Mouse (Mus musculus): ENCODE data around the gene G6pc. TPM values are rescaled to one million over a fixed set of nuclear protein-coding genes. Genes with fewer than 3 reads are reported as not detected.

The G6pc gene
- total RNA-seq, 1 experiment = not detected

- H3K9ac ChIP-seq (ENCODE audit: insufficient read depth, low read depth, low read length, poor library complexity, severe bottlenecking) = no peak overlapping the region
- no peak for DNase-seq (ENCODE audit: low read depth, low spot score)
- H3K27ac ChIP-seq (ENCODE audit: insufficient read depth, low read depth, low read length, poor library complexity, severe bottlenecking) = no peak overlapping the region
- H3K4me1 ChIP-seq (ENCODE audit: control insufficient read depth in 2 of 2, insufficient read depth in 2 of 2, low read length in 2 of 2, poor library complexity in 1 of 2) = peaks cover 0 to 4% of the 10 kb centered on the region in 2 experiments; a peak in 1 of 4 replicates
- TF ChIP-seq ZNF384 (IDR thresholded peaks at IDR 0.05; ENCODE audit: low read depth, low read length) = no peak
- no peak for TF ChIP-seq HCFC1 (IDR thresholded peaks at IDR 0.05; ENCODE audit: borderline replicate concordance, insufficient read depth, low read length)
- TF ChIP-seq CHD2 (IDR thresholded peaks at IDR 0.05; ENCODE audit: low read depth, low read length) = no peak
- no peak for TF ChIP-seq ZC3H11A (IDR thresholded peaks at IDR 0.05; ENCODE audit: borderline replicate concordance, low read depth, low read length)
- no peak for TF ChIP-seq MAFK (IDR thresholded peaks at IDR 0.05; ENCODE audit: insufficient read depth, low read depth, low read length)
- in situ Hi-C loops (cut with MboI; ENCODE audit: low sequenced_read_pairs in 2 of 2, unreplicated experiment in 2 of 2) = no loop called here
- no peaks in the 10 kb centered on the region for H3K36me3 ChIP-seq (ENCODE audit: control insufficient read depth, insufficient read depth, low read length, poor library complexity, severe bottlenecking)
- no peak overlapping the region for H3K4me3 ChIP-seq (ENCODE audit: insufficient read depth in 1 of 2, low read depth in 1 of 2, low read length in 2 of 2, poor library complexity in 1 of 2, severe bottlenecking in 1 of 2)
- no peaks in the 10 kb centered on the region for H3K9me3 ChIP-seq (ENCODE audit: control insufficient read depth, insufficient read depth, low read depth, low read length)
Observed at GRCm38 (mm10) chr11:101351100-101351720, 16.2 kb upstream of the G6pc start.

- no peak for DNase-seq (ENCODE audit: low read depth, low spot score)
- H3K4me3 ChIP-seq (ENCODE audit: insufficient read depth in 1 of 2, low read depth in 1 of 2, low read length in 2 of 2, poor library complexity in 1 of 2, severe bottlenecking in 1 of 2) = no peak overlapping the region
- H3K9me3 ChIP-seq (ENCODE audit: control insufficient read depth, insufficient read depth, low read depth, low read length) = no peaks in the 10 kb centered on the region
- H3K9ac ChIP-seq (ENCODE audit: insufficient read depth, low read depth, low read length, poor library complexity, severe bottlenecking) = no peak overlapping the region
- no peak overlapping the region for H3K27ac ChIP-seq (ENCODE audit: insufficient read depth, low read depth, low read length, poor library complexity, severe bottlenecking)
- TF ChIP-seq ZNF384 (IDR thresholded peaks at IDR 0.05; ENCODE audit: low read depth, low read length) = no peak
- no peak for TF ChIP-seq HCFC1 (IDR thresholded peaks at IDR 0.05; ENCODE audit: borderline replicate concordance, insufficient read depth, low read length)
- TF ChIP-seq ZC3H11A (IDR thresholded peaks at IDR 0.05; ENCODE audit: borderline replicate concordance, low read depth, low read length) = no peak
- TF ChIP-seq CHD2 (IDR thresholded peaks at IDR 0.05; ENCODE audit: low read depth, low read length) = no peak
- no peak for TF ChIP-seq MAFK (IDR thresholded peaks at IDR 0.05; ENCODE audit: insufficient read depth, low read depth, low read length)
- H3K4me1 ChIP-seq (ENCODE audit: control insufficient read depth in 2 of 2, insufficient read depth in 2 of 2, low read length in 2 of 2, poor library complexity in 1 of 2) = peaks cover 0 to 4% of the 10 kb centered on the region in 2 experiments; a peak in 1 of 4 replicates
- H3K36me3 ChIP-seq (ENCODE audit: control insufficient read depth, insufficient read depth, low read length, poor library complexity, severe bottlenecking) = no peaks in the 10 kb centered on the region
- in situ Hi-C loops (cut with MboI; ENCODE audit: low sequenced_read_pairs in 2 of 2, unreplicated experiment in 2 of 2) = no loop called here
Observed at GRCm38 (mm10) chr11:101351721-101352111, 15.6 kb upstream of the G6pc start.

DNA sequence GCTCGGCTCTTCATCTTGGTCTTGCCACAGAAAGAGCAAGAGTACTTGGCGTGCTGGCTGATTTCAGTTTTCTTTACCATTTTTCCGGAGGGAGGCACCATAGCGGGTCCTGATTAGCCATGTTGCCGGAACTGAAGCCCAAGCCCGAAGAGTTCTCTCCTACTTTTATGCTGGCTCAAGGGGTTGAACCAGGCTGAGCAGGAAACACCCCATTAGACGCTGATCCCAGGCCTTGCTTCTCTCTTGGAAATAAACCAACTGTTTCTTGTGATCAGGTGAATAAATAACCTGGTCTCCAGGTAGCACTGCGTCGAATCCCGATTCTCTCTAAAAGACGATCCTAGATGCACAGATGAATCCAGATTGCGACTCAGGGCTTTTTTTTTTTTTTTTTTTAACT, 13.9 kb upstream of the G6pc start:
- DNase-seq (ENCODE audit: low read depth, low spot score) = no peak
- Histone ChIP-seq H3K4me3 (ENCODE audit: insufficient read depth in 1 of 2, low read depth in 1 of 2, low read length in 2 of 2, poor library complexity in 1 of 2, severe bottlenecking in 1 of 2) (no peak overlapping the region), H3K9ac (ENCODE audit: insufficient read depth, low read depth, low read length, poor library complexity, severe bottlenecking) (no peak overlapping the region), H3K9me3 (ENCODE audit: control insufficient read depth, insufficient read depth, low read depth, low read length) (no peaks in the 10 kb centered on the region), H3K4me1 (ENCODE audit: control insufficient read depth in 2 of 2, insufficient read depth in 2 of 2, low read length in 2 of 2, poor library complexity in 1 of 2) (peaks cover 0 to 4% of the 10 kb centered on the region in 2 experiments; a peak in 1 of 4 replicates), H3K27ac (ENCODE audit: insufficient read depth, low read depth, low read length, poor library complexity, severe bottlenecking) (no peak overlapping the region), H3K36me3 (ENCODE audit: control insufficient read depth, insufficient read depth, low read length, poor library complexity, severe bottlenecking) (no peaks in the 10 kb centered on the region)
- in situ Hi-C loops (cut with MboI; ENCODE audit: low sequenced_read_pairs in 2 of 2, unreplicated experiment in 2 of 2) = no loop called here
- TF ChIP-seq MAFK (IDR thresholded peaks at IDR 0.05; ENCODE audit: insufficient read depth, low read depth, low read length) (no peak), ZC3H11A (IDR thresholded peaks at IDR 0.05; ENCODE audit: borderline replicate concordance, low read depth, low read length) (no peak), ZNF384 (IDR thresholded peaks at IDR 0.05; ENCODE audit: low read depth, low read length) (no peak), HCFC1 (IDR thresholded peaks at IDR 0.05; ENCODE audit: borderline replicate concordance, insufficient read depth, low read length) (no peak)

- Histone ChIP-seq H3K4me3 (ENCODE audit: insufficient read depth in 1 of 2, low read depth in 1 of 2, low read length in 2 of 2, poor library complexity in 1 of 2, severe bottlenecking in 1 of 2) (no peak overlapping the region), H3K4me1 (ENCODE audit: control insufficient read depth in 2 of 2, insufficient read depth in 2 of 2, low read length in 2 of 2, poor library complexity in 1 of 2) (peaks cover 0 to 2% of the 10 kb centered on the region in 2 experiments; a peak in 1 of 4 replicates), H3K9me3 (ENCODE audit: control insufficient read depth, insufficient read depth, low read depth, low read length) (no peaks in the 10 kb centered on the region), H3K9ac (ENCODE audit: insufficient read depth, low read depth, low read length, poor library complexity, severe bottlenecking) (no peak overlapping the region), H3K36me3 (ENCODE audit: control insufficient read depth, insufficient read depth, low read length, poor library complexity, severe bottlenecking) (no peaks in the 10 kb centered on the region), H3K27ac (ENCODE audit: insufficient read depth, low read depth, low read length, poor library complexity, severe bottlenecking) (no peak overlapping the region)
- no peak for TF ChIP-seq CHD2 (IDR thresholded peaks at IDR 0.05; ENCODE audit: low read depth, low read length)
- no peak for TF ChIP-seq ZC3H11A (IDR thresholded peaks at IDR 0.05; ENCODE audit: borderline replicate concordance, low read depth, low read length)
- no peak for TF ChIP-seq HCFC1 (IDR thresholded peaks at IDR 0.05; ENCODE audit: borderline replicate concordance, insufficient read depth, low read length)
- no peak for TF ChIP-seq MAFK (IDR thresholded peaks at IDR 0.05; ENCODE audit: insufficient read depth, low read depth, low read length)
- TF ChIP-seq ZNF384 (IDR thresholded peaks at IDR 0.05; ENCODE audit: low read depth, low read length) = no peak
- DNase-seq (ENCODE audit: low read depth, low spot score) = no peak
- in situ Hi-C loops (cut with MboI; ENCODE audit: low sequenced_read_pairs in 2 of 2, unreplicated experiment in 2 of 2) = no loop called here
Observed at GRCm38 (mm10) chr11:101354438-101355010, 12.8 kb upstream of the G6pc start.
